Mouse (Mus musculus): ENCODE measurements at regions not wholly inside any gene's neighbourhood (a gene's known extent, or its start where the extent isn't known, plus 50 kb on each side); places are given as distances from the start of the nearest gene placed in this dataset.

DNA sequence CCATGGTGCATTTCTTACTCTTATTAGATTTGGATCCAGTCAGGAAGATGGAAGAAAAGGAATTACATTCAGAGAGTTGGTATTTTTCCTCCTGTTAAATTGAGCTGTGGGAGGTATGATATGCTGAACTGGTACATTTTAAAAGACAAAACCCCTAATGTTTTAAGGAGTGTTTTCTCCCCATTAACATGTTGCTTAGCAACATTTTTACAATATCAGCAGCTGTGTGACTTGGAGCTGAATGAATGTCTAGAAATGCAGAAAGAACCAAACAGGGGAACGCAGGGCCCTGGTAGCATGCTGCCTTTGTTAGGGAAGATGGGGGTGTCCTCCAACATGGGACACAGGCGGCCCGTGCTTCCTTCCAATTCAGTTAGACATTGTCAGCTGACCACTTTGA lies 257.5 kb upstream of the Gria1 start:
- no peak for TF ChIP-seq MEF2A (IDR thresholded peaks at IDR 0.05; ENCODE audit: borderline replicate concordance, low read depth, low read length)
- TF ChIP-seq MYC (IDR thresholded peaks at IDR 0.05; ENCODE audit: low read depth, low read length), result no peak
- TF ChIP-seq JUN (IDR thresholded peaks at IDR 0.05; ENCODE audit: insufficient read depth, low read depth, low read length), result no peak
- TF ChIP-seq IRF4 (IDR thresholded peaks at IDR 0.05; ENCODE audit: low read depth, low read length), result no peak
- no peak for TF ChIP-seq MAX (IDR thresholded peaks at IDR 0.05; ENCODE audit: low read length)
- TF ChIP-seq E2F4 (IDR thresholded peaks at IDR 0.05; ENCODE audit: insufficient replicate concordance, low read depth, low read length), result no peak
- no peak for TF ChIP-seq PAX5 (IDR thresholded peaks at IDR 0.05; ENCODE audit: low read length)
- no peak for TF ChIP-seq ZMIZ1 (IDR thresholded peaks at IDR 0.05; ENCODE audit: low read depth, low read length)
- TF ChIP-seq ZC3H11A (IDR thresholded peaks at IDR 0.05; ENCODE audit: low read depth, low read length), result no peak
- TF ChIP-seq RAD21 (IDR thresholded peaks at IDR 0.05; ENCODE audit: low read depth, low read length), result no peak
- TF ChIP-seq HCFC1 (IDR thresholded peaks at IDR 0.05; ENCODE audit: low read depth, low read length), result no peak
- TF ChIP-seq SIN3A (IDR thresholded peaks at IDR 0.05; ENCODE audit: low read length), result no peak
- TF ChIP-seq TBP (conservative IDR thresholded peaks at IDR 0.05; ENCODE audit: low read depth, low read length), result no peak
- Histone ChIP-seq H3K4me2 (ENCODE audit: insufficient read depth, low read depth, poor library complexity, severe bottlenecking) (no peak overlapping the region), H3K9ac (ENCODE audit: insufficient read depth, low read depth) (no peak overlapping the region), H3K36me3 (replicated peaks in 1 of 2; ENCODE audit: control insufficient read depth in 1 of 2, insufficient read depth in 1 of 2, low read length in 1 of 2) (no peaks in the 10 kb centered on the region), H3K27ac (ENCODE audit: insufficient read depth, low read depth) (no peak overlapping the region), H3K79me2 (replicated peaks; ENCODE audit: control insufficient read depth, extremely low read depth, insufficient read depth, poor library complexity, severe bottlenecking) (no peaks in the 10 kb centered on the region), H3K4me3 (replicated peaks in 1 of 3; ENCODE audit: low read depth in 2 of 3, low read length in 2 of 3, poor library complexity in 1 of 3) (no peak overlapping the region), H3K9me3 (replicated peaks; ENCODE audit: low read length) (peaks cover 47% of the 10 kb centered on the region), H3K27me3 (replicated peaks) (no peaks in the 10 kb centered on the region), H3K4me1 (ENCODE audit: control insufficient read depth in 1 of 2, insufficient read depth in 2 of 2) (no peaks in the 10 kb centered on the region)
- dilution Hi-C loops (cut with MboI; ENCODE audit: extremely low pct_ligation_motif_present, extremely low pct_unique_long_range_greater_than_20kb, low sequenced_read_pairs), result no loop called here
- no peak for DNase-seq (ENCODE audit: extremely low read depth)
- in situ Hi-C loops (cut with MboI; ENCODE audit: low pct_ligation_motif_present, low pct_unique_long_range_greater_than_20kb, low sequenced_read_pairs), result no loop called here

DNA sequence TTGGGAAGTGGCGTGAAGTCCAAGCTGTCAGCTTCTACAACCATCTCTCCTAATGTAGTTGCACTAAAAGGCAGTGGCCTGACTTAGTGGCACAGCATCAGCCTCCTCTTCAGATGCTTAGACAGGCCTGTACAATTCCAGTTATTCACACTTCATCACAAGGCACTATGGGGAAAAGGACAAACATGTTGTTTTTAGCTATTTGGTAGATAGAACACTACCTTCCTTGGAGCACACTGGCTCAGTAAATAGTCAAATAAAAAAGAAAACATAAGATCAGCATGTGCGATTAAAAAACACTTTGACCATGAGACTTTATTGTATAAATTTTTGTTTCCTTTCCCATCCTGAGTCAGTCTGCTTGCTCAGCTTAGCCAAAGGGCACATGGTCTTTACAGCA lies 250.7 kb upstream of the Gria1 start:
- H3K4me2 ChIP-seq (ENCODE audit: insufficient read depth, low read depth, poor library complexity, severe bottlenecking), result no peak overlapping the region
- DNase-seq (ENCODE audit: extremely low read depth), result no peak
- H3K79me2 ChIP-seq (replicated peaks; ENCODE audit: control insufficient read depth, extremely low read depth, insufficient read depth, poor library complexity, severe bottlenecking), result no peaks in the 10 kb centered on the region
- H3K27me3 ChIP-seq (replicated peaks), result no peaks in the 10 kb centered on the region
- no peak overlapping the region for H3K9ac ChIP-seq (ENCODE audit: insufficient read depth, low read depth)
- no peak overlapping the region for H3K27ac ChIP-seq (ENCODE audit: insufficient read depth, low read depth)
- dilution Hi-C loops (cut with MboI; ENCODE audit: extremely low pct_ligation_motif_present, extremely low pct_unique_long_range_greater_than_20kb, low sequenced_read_pairs) (no loop called here), in situ Hi-C loops (cut with MboI; ENCODE audit: low pct_ligation_motif_present, low pct_unique_long_range_greater_than_20kb, low sequenced_read_pairs) (no loop called here)
- no peaks in the 10 kb centered on the region for H3K36me3 ChIP-seq (replicated peaks in 1 of 2; ENCODE audit: control insufficient read depth in 1 of 2, insufficient read depth in 1 of 2, low read length in 1 of 2)
- H3K9me3 ChIP-seq (replicated peaks; ENCODE audit: low read length), result peaks cover 37% of the 10 kb centered on the region
- H3K4me3 ChIP-seq (replicated peaks in 1 of 3; ENCODE audit: low read depth in 2 of 3, low read length in 2 of 3, poor library complexity in 1 of 3), result no peak overlapping the region
- no peak for TF ChIP-seq E2F4 (IDR thresholded peaks at IDR 0.05; ENCODE audit: insufficient replicate concordance, low read depth, low read length)
- TF ChIP-seq RCOR1 (conservative IDR thresholded peaks at IDR 0.05; ENCODE audit: low read depth, low read length), result no peak
- TF ChIP-seq POLR2AphosphoS2 (IDR thresholded peaks at IDR 0.05; ENCODE audit: low read depth, low read length), result no peak
- TF ChIP-seq SIN3A (IDR thresholded peaks at IDR 0.05; ENCODE audit: low read length), result no peak
- no peak for TF ChIP-seq MYC (IDR thresholded peaks at IDR 0.05; ENCODE audit: low read depth, low read length)
- TF ChIP-seq TBP (conservative IDR thresholded peaks at IDR 0.05; ENCODE audit: low read depth, low read length), result no peak
- no peak for TF ChIP-seq ZKSCAN1 (IDR thresholded peaks at IDR 0.05; ENCODE audit: borderline replicate concordance, low read depth, low read length)
- no peak for TF ChIP-seq CTCF (conservative IDR thresholded peaks at IDR 0.05 in 1 of 2, IDR thresholded peaks at IDR 0.05 in 1 of 2; ENCODE audit: low read depth in 2 of 2, low read length in 2 of 2)
- TF ChIP-seq UBTF (IDR thresholded peaks at IDR 0.05; ENCODE audit: low read depth, low read length), result no peak
- no peak for TF ChIP-seq ZC3H11A (IDR thresholded peaks at IDR 0.05; ENCODE audit: low read depth, low read length)
- TF ChIP-seq BHLHE40 (IDR thresholded peaks at IDR 0.05; ENCODE audit: low read depth, low read length), result no peak
- TF ChIP-seq IRF4 (IDR thresholded peaks at IDR 0.05; ENCODE audit: low read depth, low read length), result no peak
- no peak for TF ChIP-seq POLR2A (IDR thresholded peaks at IDR 0.05; ENCODE audit: low read depth, low read length)
- no peak for TF ChIP-seq MAZ (IDR thresholded peaks at IDR 0.05; ENCODE audit: low read depth, low read length)
- TF ChIP-seq ZNF384 (IDR thresholded peaks at IDR 0.05; ENCODE audit: low read depth, low read length), result no peak
- no peak for TF ChIP-seq CHD1 (IDR thresholded peaks at IDR 0.05; ENCODE audit: low read depth, low read length)
- no peak for TF ChIP-seq ETS1 (conservative IDR thresholded peaks at IDR 0.05; ENCODE audit: low read depth, low read length)
- TF ChIP-seq USF1 (IDR thresholded peaks at IDR 0.05; ENCODE audit: low read depth, low read length), result no peak
- no peak for TF ChIP-seq NELFE (IDR thresholded peaks at IDR 0.05; ENCODE audit: low read depth, low read length)
- TF ChIP-seq PAX5 (IDR thresholded peaks at IDR 0.05; ENCODE audit: low read length), result no peak
- H3K4me1 ChIP-seq (ENCODE audit: control insufficient read depth in 1 of 2, insufficient read depth in 2 of 2), result no peaks in the 10 kb centered on the region
